Mouse (Mus musculus) intestine, postnatal 0 days (tissue): ENCODE results near the gene Pigb. TPM values are rescaled to one million over a fixed set of nuclear protein-coding genes. Genes with fewer than 3 reads are reported as not detected.

ENCODE experiments used
- ATAC-seq: fragments of 200-750 bp; cut with Nextera tagmentation; 2 replicates; pipeline ENCODE4 v1.8.0; 2017; ENCODE audit warnings: mild to moderate bottlenecking, moderate TSS enrichment, moderate library complexity
- H3K27ac ChIP-seq: fragments of 300-500 bp; sonication (generic); 2 replicates; pipeline ENCODE4 v1.5.1; 2014; ENCODE audit warnings: mild to moderate bottlenecking, low read depth, low read length, moderate library complexity
- H3K27me3 ChIP-seq: fragments of 300-500 bp; sonication (generic); replicated peaks from 2 replicates; pipeline ENCODE4 v1.6.1; 2014; ENCODE audit warnings: low read length, mixed read lengths; ENCODE audit not compliant: control insufficient read depth, insufficient read depth
- H3K36me3 ChIP-seq: fragments of 300-500 bp; sonication (generic); 2 replicates; pipeline ENCODE4 v1.6.1; 2014; ENCODE audit warnings: mild to moderate bottlenecking, moderate library complexity; ENCODE audit not compliant: control insufficient read depth, insufficient read depth
- H3K4me1 ChIP-seq: fragments of 300-500 bp; sonication (generic); replicated peaks from 2 replicates; pipeline ENCODE4 v1.6.1; 2014; ENCODE audit warnings: antibody characterized with exemption, low read length, mixed read lengths; ENCODE audit not compliant: control insufficient read depth, insufficient read depth
- H3K4me2 ChIP-seq: fragments of 300-500 bp; sonication (generic); replicated peaks from 2 replicates; pipeline ENCODE4 v1.6.1; 2014; ENCODE audit warnings: low read depth, mild to moderate bottlenecking, moderate library complexity
- H3K4me3 ChIP-seq: fragments of 300-500 bp; sonication (generic); 2 replicates; pipeline ENCODE4 v1.5.1; 2014; ENCODE audit warnings: low read depth, low read length
- H3K9ac ChIP-seq: fragments of 300-500 bp; sonication (generic); 2 replicates; pipeline ENCODE4 v1.6.1; 2014; ENCODE audit warnings: mild to moderate bottlenecking, low read depth, low read length
- H3K9me3 ChIP-seq: fragments of 300-500 bp; sonication (generic); 2 replicates; pipeline ENCODE4 v1.6.1; 2016; ENCODE audit warnings: mixed run types; ENCODE audit not compliant: control insufficient read depth
- CTCF ChIP-seq: sonication (generic); IDR thresholded peaks from 2 replicates; pipeline ENCODE4 v1.5.1; 2016; ENCODE audit warnings: low read depth, mild to moderate bottlenecking, control low read depth, antibody characterized with exemption, moderate library complexity
- WGBS: fragments of 180-500 bp; shearing (Covaris S2); extraction: QIAGEN DNeasy Blood & Tissue Kit; methylation state at CpG from one replicate; pipeline ENCODE4 v1.1.7; 2014; 5-methylcytosine and 5-hydroxymethylcytosine counted together
- polyA plus RNA-seq: library from polyadenylated mRNA; unstranded; fragments of >200 nt; fragmentation: Nextera tagmentation; extraction: Ambion mirVana; gene quantifications from 2 replicates; pipeline ENCODE4 v1.2.1, GENCODE M21; 2015

Gene Pigb
- polyA plus RNA-seq, 1 experiment from 2014 or later, result 5.9 TPM

DNA sequence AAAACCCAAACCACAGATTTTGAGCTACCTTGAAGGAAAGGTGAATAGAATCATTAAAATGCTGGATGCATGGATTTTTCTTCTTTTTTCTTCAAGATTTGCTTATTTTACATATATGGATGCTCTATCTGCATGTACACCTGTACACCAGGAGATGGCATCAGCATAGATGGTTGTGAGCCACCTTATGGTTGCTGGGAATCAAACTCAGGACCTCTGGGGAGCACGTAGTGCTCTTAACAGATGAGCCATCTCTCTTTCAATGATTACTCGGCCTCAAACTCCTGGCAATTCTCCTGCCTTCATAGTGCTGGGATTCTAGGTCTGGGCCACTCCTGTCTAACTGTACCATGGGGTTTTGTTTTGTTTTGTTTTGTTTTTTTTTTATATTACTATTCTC, 57.1 kb downstream of the Pigb start:
- 65% methylated on average over 2 of the region's 2 CpGs for WGBS
- H3K36me3 ChIP-seq, result no peaks in the 10 kb centered on the region

GRCm38 (mm10) chr9:72975242-72975641, 64.9 kb downstream of the Pigb start:
- H3K27ac ChIP-seq, result no peak overlapping the region
- H3K4me1 ChIP-seq, result no peaks in the 10 kb centered on the region
- no peaks in the 10 kb centered on the region for H3K27me3 ChIP-seq
- no peak overlapping the region for H3K4me2 ChIP-seq
- ATAC-seq, result no peak
- no peak overlapping the region for H3K4me3 ChIP-seq
- no peak overlapping the region for H3K9ac ChIP-seq
- WGBS, result 95% methylated on average over 1 of the region's 1 CpGs
- no peaks in the 10 kb centered on the region for H3K9me3 ChIP-seq
- no peaks in the 10 kb centered on the region for H3K36me3 ChIP-seq
- TF ChIP-seq CTCF, result no peak

More for the DNA sequence above, 57.1 kb downstream of the Pigb start:
- TF ChIP-seq CTCF, result peak; percentile 40
- Histone ChIP-seq H3K4me3 (no peak overlapping the region), H3K4me2 (no peak overlapping the region), H3K4me1 (peaks cover 6% of the 10 kb centered on the region; the same call in 1 of the 2 replicates), H3K27me3 (no peaks in the 10 kb centered on the region), H3K27ac (no peak overlapping the region), H3K9me3 (no peaks in the 10 kb centered on the region), H3K9ac (no peak overlapping the region)
- no peak for ATAC-seq

DNA sequence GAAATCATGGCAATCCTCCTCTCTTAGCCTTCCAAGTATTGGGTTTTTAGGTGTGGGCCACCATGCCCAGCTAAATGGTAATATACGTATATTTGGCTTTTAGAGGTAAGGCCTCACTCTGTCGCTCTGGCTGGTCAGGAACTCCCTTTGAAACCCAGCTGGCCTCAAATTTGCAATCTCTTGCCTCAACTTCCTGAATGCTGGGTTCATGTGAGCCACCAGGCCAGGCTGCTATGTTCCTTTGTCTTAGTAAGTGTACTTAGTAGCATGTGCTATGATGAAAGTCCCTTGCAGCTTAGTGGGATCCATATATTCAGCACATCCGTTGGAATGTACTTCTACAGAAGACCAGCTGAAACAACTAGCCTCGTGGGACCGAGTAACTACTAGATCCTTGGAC, 65.4 kb downstream of the Pigb start:
- Histone ChIP-seq H3K4me1 (no peaks in the 10 kb centered on the region), H3K27ac (no peak overlapping the region), H3K36me3 (no peaks in the 10 kb centered on the region), H3K9ac (no peak overlapping the region), H3K9me3 (no peaks in the 10 kb centered on the region), H3K4me2 (no peak overlapping the region), H3K27me3 (no peaks in the 10 kb centered on the region), H3K4me3 (no peak overlapping the region)
- 81% methylated on average over 5 of the region's 5 CpGs for WGBS
- ATAC-seq, result no peak
- no peak for TF ChIP-seq CTCF

- Histone ChIP-seq H3K36me3 (no peaks in the 10 kb centered on the region), H3K4me1 (no peaks in the 10 kb centered on the region), H3K27me3 (no peaks in the 10 kb centered on the region), H3K9me3 (no peaks in the 10 kb centered on the region), H3K4me3 (no peak overlapping the region), H3K9ac (no peak overlapping the region), H3K4me2 (no peak overlapping the region), H3K27ac (no peak overlapping the region)
- no peak for ATAC-seq
- TF ChIP-seq CTCF, result no peak
Measured at GRCm38 (mm10) chr9:72972984-72973383, 67.2 kb downstream of the Pigb start.

- no peak for ATAC-seq
- H3K4me2 ChIP-seq, result no peak overlapping the region
- no peak overlapping the region for H3K4me3 ChIP-seq
- H3K27me3 ChIP-seq, result no peaks in the 10 kb centered on the region
- H3K27ac ChIP-seq, result no peak overlapping the region
- no peak overlapping the region for H3K9ac ChIP-seq
- 86% methylated on average over 5 of the region's 5 CpGs for WGBS
- no peaks in the 10 kb centered on the region for H3K9me3 ChIP-seq
- no peak for TF ChIP-seq CTCF
- H3K36me3 ChIP-seq, result no peaks in the 10 kb centered on the region
- H3K4me1 ChIP-seq, result no peaks in the 10 kb centered on the region
Measured at GRCm38 (mm10) chr9:72972435-72972834, 67.7 kb downstream of the Pigb start.

- Histone ChIP-seq H3K9ac (no peak overlapping the region), H3K4me2 (no peak overlapping the region), H3K36me3 (no peaks in the 10 kb centered on the region), H3K9me3 (no peaks in the 10 kb centered on the region), H3K4me3 (no peak overlapping the region), H3K4me1 (no peaks in the 10 kb centered on the region), H3K27ac (no peak overlapping the region), H3K27me3 (no peaks in the 10 kb centered on the region)
- whole genome bisulfite sequencing, result 68% methylated on average over 7 of the region's 7 CpGs
- peak; percentile 20; the same call in 1 of the 2 replicates for TF ChIP-seq CTCF
- no peak for ATAC-seq
Measured at GRCm38 (mm10) chr9:72969874-72970273, 70.3 kb downstream of the Pigb start.

- peak; percentile 41; the same call in 1 of the 2 replicates for ATAC-seq
- WGBS, result 28% methylated on average over 11 of the region's 11 CpGs
- Histone ChIP-seq H3K27me3 (no peaks in the 10 kb centered on the region), H3K4me3 (no peak overlapping the region), H3K36me3 (no peaks in the 10 kb centered on the region), H3K4me1 (no peaks in the 10 kb centered on the region), H3K9ac (no peak overlapping the region), H3K9me3 (no peaks in the 10 kb centered on the region), H3K4me2 (peak overlapping the region; percentile 27; the same call in 1 of the 2 replicates), H3K27ac (no peak overlapping the region)
- peak; percentile 77 for TF ChIP-seq CTCF
Measured at GRCm38 (mm10) chr9:72968349-72969061, 71.7 kb downstream of the Pigb start.
